Mouse (Mus musculus) gastrocnemius, adult 8-10 months (tissue): ENCODE data around the gene Slc25a22. TPM values are rescaled to one million over a fixed set of nuclear protein-coding genes. Genes with fewer than 3 reads are reported as not detected.
A peak's percentile ranks its signal among the peaks of the same experiment; 100 is the strongest.

Source experiments
- DNase-seq, 2 experiments: peaks; one replicate each; pipeline ENCODE4 v3.0.0; 2022; ENCODE audit warnings: low spot score in 2 of 2
- total RNA-seq, 4 experiments: library from RNA; stranded (reverse); gene quantifications; 2 replicates each; pipeline ENCODE4 v1.2.4; 2022

Gene Slc25a22
- 10 to 100 TPM; 14.5 to 19.5 (median 14.7) TPM for total RNA-seq

DNA sequence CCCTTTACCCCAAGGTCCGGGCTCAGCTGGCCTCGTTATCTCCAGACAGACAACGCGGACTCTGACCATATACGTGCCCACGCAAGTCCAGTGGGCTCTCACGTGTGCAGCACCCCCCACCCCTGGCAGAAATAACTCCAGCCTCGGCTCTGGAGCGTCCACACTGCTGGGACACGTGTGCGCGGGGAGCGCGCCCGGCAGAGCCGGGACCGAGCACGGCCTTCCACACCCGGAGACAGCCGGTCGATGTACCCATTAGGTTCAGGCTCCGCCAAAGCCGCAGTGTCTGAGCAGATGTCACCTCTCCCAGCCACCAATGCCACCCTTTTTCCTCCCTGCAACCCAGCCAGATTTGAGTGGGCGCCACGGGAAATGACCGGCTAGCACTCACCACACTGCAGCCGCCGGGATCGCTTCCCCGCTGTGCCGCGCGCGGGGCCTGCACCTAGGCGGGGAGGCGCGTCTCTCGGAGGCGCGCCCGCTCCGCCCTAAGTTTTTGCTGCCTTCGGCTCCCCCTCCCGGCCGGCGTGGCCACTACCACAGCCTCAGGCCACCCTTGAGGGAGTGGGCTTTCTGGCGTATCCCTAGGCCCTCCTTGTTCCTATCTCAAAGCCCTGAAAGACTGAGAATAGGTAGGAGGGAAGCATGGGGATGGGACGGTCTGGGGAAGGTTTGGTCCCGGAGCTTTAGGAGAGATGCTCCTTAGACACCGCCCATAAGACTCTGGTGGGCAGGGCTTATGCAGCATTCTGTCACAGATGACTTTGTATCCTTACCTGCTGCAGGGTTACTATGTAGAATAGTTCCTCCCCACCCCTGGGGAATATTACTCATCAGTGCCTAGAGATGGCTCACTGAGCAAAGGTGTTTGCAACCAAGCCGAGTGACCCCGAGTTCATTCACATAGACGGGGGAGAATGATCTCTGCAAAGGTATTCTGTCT, at the start of gene Slc25a22:
Gene Slc25a22 (minus strand): TSS at position 715 of the 943 bp plus-strand sequence.
- peak; percentile 65 to 68 for DNase-seq

DNA sequence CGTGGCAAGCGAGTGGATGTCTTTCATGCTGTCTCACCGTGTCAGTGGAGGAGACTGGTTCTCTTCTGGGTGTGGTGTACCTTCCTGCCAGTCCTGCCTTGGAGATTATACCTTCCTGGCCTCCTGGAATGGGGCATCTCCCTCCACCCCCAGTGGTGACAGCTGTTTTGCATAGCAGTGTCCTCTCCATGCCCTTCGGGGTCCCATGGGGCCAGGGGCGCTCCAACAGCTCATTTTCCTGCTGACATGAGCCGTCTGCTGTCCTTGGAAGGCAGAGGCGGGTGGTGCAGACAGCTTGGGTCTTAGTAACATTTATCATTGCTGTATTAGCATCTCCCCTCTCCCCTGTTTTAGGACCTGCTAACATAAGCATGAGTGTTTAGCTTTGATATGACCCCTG, 49.4 kb upstream of the Slc25a22 start:
- DNase-seq, result no peak

DNA sequence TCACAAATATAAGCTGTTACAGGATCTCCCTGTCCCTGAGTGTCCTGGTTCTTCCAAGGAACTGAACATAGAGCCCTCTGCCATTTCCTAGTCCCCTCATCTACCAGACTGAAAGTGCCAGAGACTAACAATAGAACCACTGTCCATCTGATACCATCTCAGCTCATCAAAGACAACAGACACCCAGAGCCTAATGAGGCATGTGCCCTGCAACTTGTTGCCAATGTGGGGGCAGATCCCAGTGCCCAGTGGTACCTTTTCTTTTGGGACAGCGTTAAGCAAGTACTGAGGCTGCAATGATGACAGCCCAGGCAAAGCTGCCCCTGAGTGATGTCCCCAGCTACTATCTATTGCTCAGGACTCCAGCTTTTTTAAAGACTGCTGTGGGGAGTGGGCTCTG, 48.5 kb upstream of the Slc25a22 start:
- no peak for DNase-seq

DNA sequence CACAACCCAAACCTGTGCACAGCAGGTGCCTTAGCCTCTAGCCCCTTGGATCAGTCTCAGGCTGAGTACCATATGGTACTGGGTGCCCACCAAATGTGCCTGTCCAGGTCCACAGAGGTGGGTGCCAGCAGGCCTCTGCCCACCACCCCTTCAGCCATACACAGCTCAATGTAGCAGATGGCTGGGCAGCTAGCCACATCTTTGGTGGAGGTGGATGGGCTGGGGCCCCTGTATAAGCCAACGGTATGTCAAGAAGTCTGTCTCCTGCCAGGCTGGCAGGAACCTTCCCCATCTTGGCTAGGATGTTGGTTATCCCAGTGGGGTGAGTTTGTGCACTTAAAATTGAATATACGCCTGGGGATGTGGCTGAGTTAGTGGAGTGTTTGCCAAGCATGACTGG, 47.9 kb upstream of the Slc25a22 start:
- DNase-seq, result no peak

DNA sequence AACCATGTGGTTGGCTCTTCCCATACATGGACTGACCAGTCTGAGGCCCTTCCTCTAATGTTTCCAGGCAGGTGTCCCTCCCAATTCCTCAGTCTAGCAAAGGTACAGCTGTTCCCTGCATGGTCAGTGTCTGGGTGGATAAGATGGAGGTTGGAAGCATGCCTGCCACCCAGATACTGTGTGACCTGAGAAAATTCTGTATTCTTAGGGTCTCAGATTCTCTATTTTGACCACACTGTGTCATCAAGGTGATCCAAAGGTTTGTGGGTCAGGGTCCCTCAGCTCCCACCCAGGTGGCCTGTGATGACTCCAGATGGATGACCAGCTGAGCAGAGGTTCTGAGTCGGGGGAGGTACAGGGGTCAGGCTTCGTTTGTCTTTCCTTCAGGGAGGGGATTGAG, 47.5 kb upstream of the Slc25a22 start:
- DNase-seq, result no peak

DNA sequence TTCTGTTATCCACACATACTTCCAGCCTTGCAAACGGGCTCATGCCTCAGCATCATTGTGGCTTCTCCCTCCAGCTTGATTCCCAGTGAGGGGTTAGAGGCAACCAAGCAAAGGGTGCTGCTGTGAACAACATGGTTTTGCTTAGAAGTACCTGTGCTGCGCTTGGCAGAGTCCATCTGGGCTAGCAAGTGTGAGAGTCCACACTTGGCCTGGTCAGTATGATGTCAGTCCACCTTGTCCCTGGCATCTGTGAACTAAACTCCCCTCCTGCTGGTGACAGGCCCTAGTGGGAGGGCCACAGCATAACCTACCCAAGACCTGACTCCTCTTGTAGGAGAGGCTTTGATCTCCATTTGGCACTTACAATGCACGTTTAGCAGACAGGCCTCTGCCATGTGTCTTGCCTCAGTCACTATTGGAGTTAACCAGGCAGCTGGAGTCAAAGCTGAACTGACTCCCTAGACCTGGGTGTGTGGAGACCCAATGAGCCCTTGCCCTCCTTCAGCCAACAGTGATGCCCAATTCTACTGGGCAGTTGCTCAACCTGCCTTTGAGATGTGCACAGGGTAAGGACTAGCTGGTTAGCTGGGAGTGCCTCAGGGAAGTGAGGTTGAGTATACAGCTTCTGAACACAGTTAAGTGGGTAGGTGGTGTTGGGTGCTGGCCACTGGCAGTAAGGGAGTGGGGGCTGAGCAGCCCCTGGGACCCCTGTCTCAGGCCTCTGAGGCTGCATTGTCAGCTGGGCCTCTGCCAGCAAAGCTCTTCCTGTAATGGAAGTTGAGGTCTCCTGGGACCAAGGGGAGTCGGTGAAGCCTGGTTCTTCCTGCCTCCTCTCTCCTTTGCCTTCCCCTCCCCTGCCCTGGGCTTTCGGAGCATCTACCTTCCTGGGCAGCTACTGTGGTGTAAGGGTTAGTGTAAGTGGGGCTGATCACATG, 46.8 kb upstream of the Slc25a22 start:
- no peak for DNase-seq

DNA sequence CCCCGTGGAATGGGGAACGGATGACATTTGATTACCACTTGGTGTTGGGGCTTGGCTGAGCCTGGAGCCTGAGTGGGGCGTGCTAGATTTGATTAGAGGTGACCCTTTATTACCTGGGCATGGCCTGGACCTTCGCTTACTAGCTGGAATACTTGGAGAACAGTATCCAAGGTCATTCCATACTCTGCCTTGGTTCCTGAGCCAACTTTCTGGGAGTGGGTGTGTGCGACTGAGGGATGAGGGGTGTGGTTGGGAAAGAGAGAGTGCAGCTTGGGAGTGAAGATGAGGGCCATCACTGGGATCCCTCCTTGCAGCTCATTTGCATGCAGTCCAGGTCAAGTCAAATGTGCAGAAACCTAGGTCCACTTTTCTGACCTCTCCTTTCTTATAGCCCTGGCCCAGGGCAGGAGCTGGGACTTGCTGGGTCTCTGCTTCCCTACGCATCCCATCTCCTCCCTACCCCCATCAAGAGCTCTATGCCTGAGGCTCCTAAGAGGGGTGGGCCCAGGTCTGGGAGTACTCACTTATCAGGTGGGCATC, 45.5 kb upstream of the Slc25a22 start:
- no peak for DNase-seq

DNA sequence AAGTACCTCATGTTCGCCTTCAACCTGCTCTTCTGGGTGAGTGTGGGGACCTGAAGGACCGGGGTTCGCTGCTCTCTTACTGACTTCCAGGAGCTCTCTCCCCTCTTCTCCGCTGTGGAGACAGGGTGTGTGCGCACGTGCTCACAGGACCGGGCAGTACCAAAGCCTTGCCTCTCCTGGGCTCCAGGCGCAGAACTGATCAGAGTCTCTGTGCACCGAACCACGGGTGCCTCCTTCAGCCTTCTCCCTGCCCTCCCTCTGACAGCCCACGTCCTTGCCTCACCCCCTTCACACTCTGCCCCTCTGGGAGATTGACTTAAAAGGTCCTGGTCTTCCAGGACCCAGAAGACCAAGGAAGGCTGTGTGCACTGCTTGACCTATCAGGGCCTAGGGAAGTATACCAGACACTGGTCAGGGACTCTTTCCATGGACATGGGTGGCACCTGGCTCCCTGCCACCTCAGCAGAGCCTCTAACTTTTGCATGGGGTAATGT, 44.9 kb upstream of the Slc25a22 start:
- DNase-seq, result no peak

DNA sequence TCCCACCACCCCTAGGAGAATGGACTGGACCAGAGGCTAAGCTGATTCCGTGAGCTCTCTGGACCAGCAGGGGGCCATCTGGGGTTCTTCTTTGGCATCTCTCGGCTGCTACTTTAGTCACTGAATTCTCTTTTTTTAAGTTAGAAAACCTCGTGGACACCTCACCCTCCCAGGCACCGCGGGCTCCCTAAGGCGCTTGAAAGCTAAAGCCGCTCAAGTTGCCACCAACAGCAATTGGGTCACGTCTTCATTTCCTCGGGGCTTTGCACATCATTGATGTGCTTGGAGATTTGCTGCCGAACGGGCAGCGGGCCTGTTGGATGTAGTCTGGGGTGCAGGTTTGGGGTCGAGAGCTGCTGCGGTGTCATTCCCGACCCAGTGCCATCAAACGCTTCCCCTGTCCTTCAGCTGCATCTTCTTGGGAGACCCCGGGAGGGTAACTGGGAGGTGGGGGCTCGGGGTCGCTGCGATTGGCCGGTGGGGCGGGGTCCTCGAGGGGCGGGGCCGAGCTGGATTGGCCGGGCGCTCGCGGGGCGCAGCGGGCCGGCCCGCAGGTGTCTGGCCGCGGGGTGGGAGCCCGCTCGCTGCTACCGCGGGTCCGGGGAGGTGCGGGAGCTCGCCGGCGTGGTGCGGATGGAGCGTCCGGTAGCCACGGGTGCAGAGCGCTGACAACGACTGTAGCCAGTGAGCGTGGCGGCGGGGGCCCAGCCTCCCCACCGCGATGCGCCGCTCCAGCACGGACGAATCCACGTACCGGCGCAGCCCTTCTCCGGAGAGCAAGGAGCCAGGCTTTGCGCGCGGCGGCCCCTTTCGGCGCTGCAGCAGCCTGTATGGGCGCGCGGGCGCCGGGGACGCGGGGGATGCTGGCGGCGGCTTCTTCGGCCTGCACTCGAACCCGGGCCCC, 44.1 kb upstream of the Slc25a22 start:
- DNase-seq, result no peak

DNA sequence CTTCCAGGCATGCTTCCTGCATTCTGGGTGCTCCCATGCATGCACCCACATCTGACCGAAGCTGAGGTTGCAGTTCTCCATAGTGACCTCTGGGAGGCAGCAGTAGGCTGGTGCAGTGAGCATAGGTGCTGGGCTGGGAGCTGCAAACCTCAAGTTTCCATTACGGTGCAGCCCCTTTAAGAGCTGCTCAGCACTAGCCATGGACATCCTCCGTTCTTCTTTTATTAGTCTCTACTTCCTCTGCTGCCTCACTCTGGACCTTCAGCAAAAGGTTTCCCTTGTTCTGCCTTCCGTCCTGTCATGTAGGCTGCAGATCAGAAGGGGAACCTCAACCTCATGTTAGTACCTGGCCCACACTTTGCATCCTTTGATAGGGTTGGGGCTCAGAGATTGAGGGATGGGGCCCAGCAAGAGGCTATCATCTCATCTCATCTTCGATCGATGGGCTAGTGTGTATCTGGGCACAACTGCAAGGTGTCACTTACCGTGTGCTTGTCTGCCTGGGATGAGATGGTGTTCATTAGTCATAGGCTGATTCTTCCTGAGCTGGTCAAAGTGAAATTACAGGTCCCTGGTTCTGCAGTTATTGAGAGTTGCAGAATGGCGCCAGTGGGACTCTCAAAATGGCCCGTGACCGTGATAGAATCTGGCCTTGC, 43.3 kb upstream of the Slc25a22 start:
- DNase-seq, result no peak

DNA sequence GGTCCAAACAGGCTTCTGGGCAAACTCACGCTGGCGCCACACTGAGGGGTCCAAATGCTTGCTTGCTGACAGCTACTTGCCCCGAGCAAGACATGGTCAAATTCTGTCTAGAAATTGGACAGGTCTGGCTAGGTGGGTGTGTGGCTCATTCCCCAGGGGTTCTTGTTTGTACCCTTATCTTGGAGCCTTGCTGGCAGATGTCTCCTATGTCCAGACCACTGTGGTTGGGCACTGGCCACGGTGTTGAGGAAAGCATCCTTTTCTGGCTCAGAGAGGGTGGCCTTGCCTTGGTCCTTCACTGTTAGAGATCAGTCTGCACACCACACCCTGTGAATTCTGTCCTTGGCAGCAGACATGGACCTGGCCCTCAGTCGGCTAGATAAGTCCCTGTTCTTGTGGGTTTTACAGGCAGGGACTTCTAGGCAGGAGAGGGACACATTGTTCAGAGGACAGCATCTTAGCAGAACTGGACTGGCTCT, 40.6 kb upstream of the Slc25a22 start:
- no peak for DNase-seq

DNA sequence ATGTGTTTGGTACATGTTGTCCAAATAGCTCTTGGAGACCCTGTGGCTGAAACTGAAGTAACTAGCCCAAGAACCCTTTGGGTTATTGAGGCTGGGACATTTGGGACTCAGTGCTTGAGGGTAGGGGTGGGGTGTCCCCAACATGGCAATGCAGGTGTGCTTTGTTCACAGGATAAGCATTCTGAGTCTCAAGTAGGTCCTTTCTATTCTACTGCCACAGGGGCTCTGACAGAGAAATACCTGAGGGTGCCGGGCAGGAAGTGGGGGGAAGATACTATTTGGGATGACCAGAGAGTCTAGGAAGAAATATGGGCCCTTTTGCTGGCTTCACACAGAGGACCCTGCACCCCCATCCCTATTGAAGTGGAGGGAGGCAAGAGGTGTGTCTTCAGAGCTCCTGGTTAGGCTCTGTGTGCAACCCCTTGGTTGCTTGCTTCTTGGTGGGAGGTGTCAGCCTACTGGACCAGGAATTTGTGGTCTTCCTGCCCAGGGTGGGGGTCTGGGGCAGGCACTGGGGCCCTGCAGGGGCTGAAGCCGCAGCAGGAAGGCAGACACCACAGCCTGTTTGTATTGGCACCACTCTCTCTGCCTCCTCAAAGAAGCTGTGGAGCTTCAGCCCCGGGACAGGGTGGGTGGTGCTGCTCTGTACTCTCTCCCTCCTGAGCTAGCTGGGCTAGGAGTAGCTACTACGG, 40.0 kb upstream of the Slc25a22 start:
- no peak for DNase-seq

DNA sequence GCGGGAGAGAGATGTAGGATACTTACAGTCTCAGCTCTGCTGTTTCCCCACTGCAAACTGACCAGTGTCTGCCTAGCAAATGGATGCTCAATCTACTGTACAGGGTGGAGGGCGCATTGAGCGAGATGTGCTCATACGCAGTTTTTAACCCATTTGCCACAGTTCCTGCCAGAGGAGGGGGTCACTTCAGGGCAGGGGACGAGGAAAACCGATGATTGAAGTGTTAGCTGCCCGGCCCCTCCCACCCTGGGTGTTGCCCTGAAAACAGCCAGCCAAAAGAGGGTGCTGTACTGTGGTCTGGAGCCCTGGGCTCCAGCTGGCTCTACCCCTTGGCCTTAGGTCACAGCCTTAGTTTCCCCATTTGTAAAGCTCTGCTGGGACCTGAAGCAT, 39.3 kb upstream of the Slc25a22 start:
- no peak for DNase-seq

DNA sequence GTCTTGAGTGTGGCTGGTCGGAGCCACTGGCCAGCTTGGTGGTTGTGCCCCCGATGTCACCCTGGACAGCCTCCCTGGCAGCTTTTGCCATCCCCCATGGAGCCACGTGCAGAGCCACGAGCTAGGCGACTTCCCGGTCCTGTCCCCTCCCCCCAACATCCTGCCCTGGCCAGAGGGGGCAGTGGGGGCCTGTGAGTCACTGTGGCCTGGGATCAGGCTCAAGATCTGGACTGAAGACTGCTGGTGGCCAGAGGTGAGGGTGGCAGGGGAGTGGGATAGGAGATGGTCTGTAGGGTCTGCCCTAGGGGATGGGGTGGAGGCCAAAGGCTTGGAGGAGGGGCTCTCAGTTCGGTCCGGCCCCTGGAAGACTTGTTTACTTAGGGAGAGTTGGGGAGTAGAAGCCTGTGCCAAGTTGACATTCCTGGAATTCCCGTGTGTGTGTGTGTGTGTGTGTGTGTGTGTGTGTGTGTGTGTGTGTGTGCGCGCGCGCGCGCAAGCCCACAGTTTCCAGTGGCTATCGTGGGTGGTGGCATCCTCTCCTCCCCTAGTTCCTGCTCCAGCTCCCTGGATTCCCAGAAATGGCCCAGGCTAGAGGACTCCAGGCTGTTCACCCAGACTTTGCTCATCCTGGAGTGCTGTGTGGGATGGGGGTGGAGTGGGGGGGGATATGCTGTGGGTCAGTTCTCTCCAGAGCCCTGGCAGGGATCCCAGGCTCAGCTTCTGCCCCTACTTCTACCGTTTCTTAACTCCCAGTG, 38.7 kb upstream of the Slc25a22 start:
- peak; percentile 76 to 83 for DNase-seq

DNA sequence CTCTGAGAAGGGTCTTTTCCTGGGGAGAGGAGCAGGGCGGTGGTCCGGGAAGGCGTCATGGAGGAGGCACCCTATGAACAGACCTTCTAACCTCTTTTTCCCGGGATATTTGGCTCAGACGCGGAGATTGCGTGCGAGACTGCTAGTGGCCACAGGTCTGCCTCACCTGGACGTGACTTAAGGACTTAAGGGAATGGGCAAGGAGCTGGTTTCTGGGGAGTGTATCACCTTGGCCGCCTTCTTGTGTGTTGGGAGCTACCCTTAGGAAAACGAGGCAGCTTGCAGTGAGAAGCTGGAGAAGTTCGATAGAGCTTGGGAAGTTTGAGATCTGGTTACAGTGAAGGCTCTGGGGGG, 38.1 kb upstream of the Slc25a22 start:
- DNase-seq, result no peak

DNA sequence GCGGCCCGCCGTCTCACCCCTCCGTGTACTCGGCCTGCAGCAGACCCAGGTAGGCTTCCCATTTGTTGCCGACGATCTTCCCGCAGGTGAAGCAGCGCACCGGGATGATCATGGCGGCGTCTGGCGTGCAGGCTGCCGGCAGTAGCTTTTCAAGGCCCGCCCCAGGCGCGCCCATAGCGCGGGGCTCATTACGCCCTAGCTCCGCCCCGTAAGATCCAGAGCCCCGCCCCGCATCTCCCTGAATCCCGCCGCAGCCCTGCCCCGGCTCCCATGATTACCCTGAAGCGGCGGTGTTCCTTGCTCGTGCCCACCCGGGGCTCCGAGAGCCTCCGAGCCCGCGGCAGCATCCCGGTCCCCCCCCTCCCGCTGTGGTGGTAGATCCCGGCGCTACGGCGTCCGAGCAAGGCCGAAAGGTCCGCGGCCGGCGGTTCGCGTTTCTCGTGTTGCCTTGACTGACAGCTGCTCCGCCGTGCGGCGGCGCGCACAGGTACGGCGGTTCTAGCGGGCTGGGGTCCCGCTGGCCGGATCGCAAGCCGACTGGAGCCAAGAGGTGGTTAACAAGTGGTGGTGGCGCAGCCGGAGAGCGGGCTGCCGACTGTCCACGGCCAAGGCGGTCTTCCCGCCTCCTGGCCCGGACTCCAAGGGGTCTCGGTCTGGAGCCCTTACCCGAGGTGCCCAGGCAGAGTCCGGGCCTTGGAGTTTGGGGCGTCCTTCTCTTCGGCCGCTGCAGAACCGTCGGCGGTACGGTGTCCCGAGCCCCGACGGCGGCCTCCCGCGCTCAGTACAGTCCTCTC, 37.5 kb upstream of the Slc25a22 start, which contains the start of the genes Polr2l and Tspan4:
Gene Polr2l (minus strand): TSS at position 122 of the 794 bp plus-strand sequence.
Gene Tspan4 (plus strand): TSS at position 230 of the 794 bp plus-strand sequence.
- peak; percentile 75 to 82 for DNase-seq

DNA sequence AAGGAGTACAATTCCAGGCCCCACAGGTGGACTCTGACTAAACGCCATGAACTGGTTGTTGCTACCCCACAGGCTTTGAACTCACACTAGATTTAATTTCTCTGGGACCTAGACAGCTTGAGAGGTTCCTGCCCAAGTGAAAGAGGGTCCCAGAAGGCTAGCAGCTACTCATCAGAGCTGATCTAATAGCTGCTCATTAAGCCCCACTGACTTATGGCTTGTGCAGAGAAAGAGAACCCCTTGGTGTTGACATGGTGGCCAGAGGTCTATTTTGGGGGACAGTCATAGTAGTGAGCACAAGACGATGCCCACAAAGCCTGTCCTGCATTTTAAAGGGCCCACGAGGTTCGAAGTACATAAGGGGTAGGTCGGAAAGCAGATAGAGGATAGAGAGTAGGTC, 36.5 kb upstream of the Slc25a22 start:
- DNase-seq, result no peak

DNA sequence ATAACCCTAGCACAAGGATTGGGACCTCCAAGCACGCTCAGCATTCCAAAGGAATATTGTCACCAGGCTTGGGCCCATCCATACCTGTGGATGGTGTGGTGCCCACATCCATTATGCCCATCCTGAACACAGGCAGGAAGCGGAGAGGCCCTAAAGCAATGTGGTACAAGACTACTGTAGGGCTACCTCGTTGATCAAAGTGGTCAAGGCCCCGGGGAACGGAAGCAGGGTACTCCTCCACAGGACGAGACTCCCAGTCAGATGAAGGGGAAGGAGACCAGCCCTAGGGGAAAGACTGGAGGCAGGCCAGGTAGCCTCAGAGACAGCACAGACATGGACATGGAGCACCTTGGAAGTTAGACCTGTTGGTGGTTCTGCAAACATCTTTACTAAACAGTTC, 35.1 kb upstream of the Slc25a22 start:
- no peak for DNase-seq
